7 mouse cellular contexts compared by ENCODE assay signal in genomic region chr1:166429809-166430431, GRCm38 (mm10). TPM values are rescaled to one million over a fixed set of nuclear protein-coding genes. Genes with fewer than 3 reads are reported as not detected.
DNase-seq lines count a peak whose midpoint lies in the region; ATAC-seq lines count a peak whose summit lies in the region.

No protein-coding gene starts in this region.

- peak; percentile 17 to 29 for DNase-seq in left cerebral cortex, adult 18-20 months (ENCODE audit: low spot score in 2 of 2)
- no peak for DNase-seq in left cerebral cortex, adult 11 months (ENCODE audit: low spot score)
- peak; percentile 33 for DNase-seq in heart, adult 8-10 months (ENCODE audit: low spot score)
- DNase-seq in kidney, postnatal 36 days = peak; percentile 36 to 39
- DNase-seq in spleen, adult 12 weeks (ENCODE audit: low spot score) = no peak
- no peak for DNase-seq in embryo, embryonic 11 days

- peak; percentile 93 for ATAC-seq in megakaryocyte-erythroid progenitor cell, adult 5-6 weeks (replicated peaks; ENCODE audit: low FRiP score, low TSS enrichment, poor library complexity, severe bottlenecking)

RNA-seq across cellular contexts. Expression of gene Pogk, which starts 20.3 kb away (rescaled TPM):
- total RNA-seq in left cerebral cortex, adult 18-20 months (2021) = 10 to 100 TPM; 41.1 to 42.3 TPM
- total RNA-seq in heart, adult 8-10 months (2022) = 10 to 100 TPM in 2 of 4 experiments, 1 to 10 TPM in 2; 9.6 to 15.1 (median 10.4) TPM
- total RNA-seq in megakaryocyte-erythroid progenitor cell, adult 5-6 weeks (2014; fragmentation: Nextera tagmentation) = 3.6 and 8.2 TPM in 2 replicates
- 4.6 and 5.3 TPM in 2 replicates for total RNA-seq in megakaryocyte-erythroid progenitor cell, adult 5-6 weeks (2017)

RNA-seq across cellular contexts. Expression of gene Tada1, which starts 51.0 kb away (rescaled TPM):
- 10 to 100 TPM; 37.5 to 38.6 TPM for total RNA-seq in left cerebral cortex, adult 18-20 months (2021)
- 1 to 10 TPM; 6.3 to 8.5 (median 7.2) TPM for total RNA-seq in heart, adult 8-10 months (2022)
- total RNA-seq in megakaryocyte-erythroid progenitor cell, adult 5-6 weeks (2014; fragmentation: Nextera tagmentation) = 40.3 and 53.8 TPM in 2 replicates
- total RNA-seq in megakaryocyte-erythroid progenitor cell, adult 5-6 weeks (2017) = 30.6 and 43.5 TPM in 2 replicates

Comparison
In these comparisons a context has a peak if more than half of its experiments do, and no peak if none do; other contexts are left out.
1. DNase-seq: peak in left cerebral cortex, adult 18-20 months (2 of 2), heart, adult 8-10 months (single experiment) and kidney, postnatal 36 days (2 of 2); none in left cerebral cortex, adult 11 months (single experiment), spleen, adult 12 weeks (single experiment) and embryo, embryonic 11 days (single experiment).